Mouse (Mus musculus) midbrain, embryonic 12.5 days (tissue): ENCODE measurements around the gene Eps15l1. TPM values are rescaled to one million over a fixed set of nuclear protein-coding genes. Genes with fewer than 3 reads are reported as not detected.

Source experiments
- ATAC-seq: fragments of 200-750 bp; cut with Nextera tagmentation; 2 replicates; pipeline ENCODE4 v1.8.0; 2017; ENCODE audit warnings: low read depth, moderate TSS enrichment, moderate library complexity; ENCODE audit not compliant: low FRiP score
- H3K27ac ChIP-seq: fragments of 300-500 bp; sonication (generic); replicated peaks from 2 replicates; pipeline ENCODE4 v1.5.1; 2016; ENCODE audit warnings: mild to moderate bottlenecking
- H3K27me3 ChIP-seq: fragments of 300-500 bp; sonication (generic); 2 replicates; pipeline ENCODE4 v1.6.1; 2016; ENCODE audit warnings: mild to moderate bottlenecking
- H3K36me3 ChIP-seq: fragments of 300-500 bp; sonication (generic); 2 replicates; pipeline ENCODE4 v1.6.1; 2016
- H3K4me1 ChIP-seq: fragments of 300-500 bp; sonication (generic); 2 replicates; pipeline ENCODE4 v1.6.1; 2016
- H3K4me2 ChIP-seq: fragments of 300-500 bp; sonication (generic); replicated peaks from 2 replicates; pipeline ENCODE4 v1.6.1; 2016; ENCODE audit warnings: mild to moderate bottlenecking, moderate library complexity
- H3K4me3 ChIP-seq: fragments of 300-500 bp; sonication (generic); 2 replicates; pipeline ENCODE4 v1.5.1; 2016; ENCODE audit warnings: mild to moderate bottlenecking
- H3K9ac ChIP-seq: fragments of 300-500 bp; sonication (generic); replicated peaks from 2 replicates; pipeline ENCODE4 v1.6.1; 2016; ENCODE audit warnings: mild to moderate bottlenecking, moderate library complexity
- H3K9me3 ChIP-seq: fragments of 300-500 bp; sonication (generic); 2 replicates; pipeline ENCODE4 v1.6.1; 2016; ENCODE audit warnings: mild to moderate bottlenecking
- WGBS: fragments of 180-500 bp; shearing (Covaris S2); methylation state at CpG from one replicate; pipeline ENCODE4 v1.1.7; 2016; 5-methylcytosine and 5-hydroxymethylcytosine counted together
- polyA plus RNA-seq: library from polyadenylated mRNA; unstranded; fragments of >200 nt; fragmentation: Nextera tagmentation; extraction: Ambion mirVana; gene quantifications from 2 replicates; pipeline ENCODE4 v1.2.1, GENCODE M21; 2016

Eps15l1 gene
- polyA plus RNA-seq, 1 experiment from 2014 or later, result 73.2 TPM

GRCm38 (mm10) chr8:72443994-72444350, 22.7 kb upstream of the Eps15l1 start:
- Histone ChIP-seq H3K9me3 (no peaks in the 10 kb centered on the region), H3K27ac (no peak overlapping the region), H3K4me1 (peaks cover 8% of the 10 kb centered on the region), H3K27me3 (no peaks in the 10 kb centered on the region), H3K9ac (peak overlapping the region; percentile 63), H3K4me2 (peak overlapping the region; percentile 66), H3K4me3 (peak overlapping the region; percentile 45), H3K36me3 (0 out of 2 replicates have a peak, but pooled peaks cover 11% of the 10 kb centered on the region)
- 41% methylated on average over 6 of the region's 6 CpGs for WGBS
- ATAC-seq, result peak; percentile 68; the same call in 1 of the 2 replicates

- peaks cover 8% of the 10 kb centered on the region for H3K4me1 ChIP-seq
- H3K27me3 ChIP-seq, result no peaks in the 10 kb centered on the region
- H3K9me3 ChIP-seq, result no peaks in the 10 kb centered on the region
- 0 out of 2 replicates have a peak, but pooled peaks cover 11% of the 10 kb centered on the region for H3K36me3 ChIP-seq
- H3K4me2 ChIP-seq, result peak within 1 kb of the TSS; percentile 66
- no peak within 1 kb of the TSS for H3K27ac ChIP-seq
- peak within 1 kb of the TSS; percentile 63 for H3K9ac ChIP-seq
- peak within 1 kb of the TSS; percentile 45 for H3K4me3 ChIP-seq
- ATAC-seq, result peak; percentile 99
- 6% methylated on average over 34 of the region's 34 CpGs for WGBS
Measured at GRCm38 (mm10) chr8:72443338-72443993, 22.2 kb upstream of the Eps15l1 start, which contains the start of the genes Calr3 and 1700030K09Rik. Calr3 (minus strand) TSS chr8:72443870. 1700030K09Rik (plus strand) TSS chr8:72443880.

- no peak overlapping the region for H3K27ac ChIP-seq
- no peaks in the 10 kb centered on the region for H3K9me3 ChIP-seq
- H3K9ac ChIP-seq, result no peak overlapping the region
- peaks cover 4% of the 10 kb centered on the region for H3K4me1 ChIP-seq
- no peaks in the 10 kb centered on the region for H3K27me3 ChIP-seq
- 70% methylated on average over 8 of the region's 8 CpGs for WGBS
- no peak for ATAC-seq
- H3K36me3 ChIP-seq, result no peaks in the 10 kb centered on the region
- H3K4me2 ChIP-seq, result no peak overlapping the region
- no peak overlapping the region for H3K4me3 ChIP-seq
Measured at GRCm38 (mm10) chr8:72438248-72439015, 17.2 kb upstream of the Eps15l1 start.

- Histone ChIP-seq H3K4me2 (no peak overlapping the region), H3K27me3 (no peaks in the 10 kb centered on the region), H3K4me3 (no peak overlapping the region), H3K27ac (no peak overlapping the region), H3K36me3 (no peaks in the 10 kb centered on the region), H3K4me1 (no peaks in the 10 kb centered on the region), H3K9me3 (no peaks in the 10 kb centered on the region), H3K9ac (no peak overlapping the region)
- ATAC-seq, result no peak
- 71% methylated on average over 2 of the region's 2 CpGs for WGBS
Measured at GRCm38 (mm10) chr8:72434952-72435351, 13.7 kb upstream of the Eps15l1 start.

GRCm38 (mm10) chr8:72429676-72430075, 8.4 kb upstream of the Eps15l1 start:
- H3K36me3 ChIP-seq, result no peaks in the 10 kb centered on the region
- H3K9ac ChIP-seq, result no peak overlapping the region
- no peaks in the 10 kb centered on the region for H3K27me3 ChIP-seq
- no peaks in the 10 kb centered on the region for H3K9me3 ChIP-seq
- no peak overlapping the region for H3K4me3 ChIP-seq
- ATAC-seq, result no peak
- 54% methylated on average over 13 of the region's 13 CpGs for WGBS
- H3K4me2 ChIP-seq, result no peak overlapping the region
- no peaks in the 10 kb centered on the region for H3K4me1 ChIP-seq
- H3K27ac ChIP-seq, result no peak overlapping the region

GRCm38 (mm10) chr8:72422926-72423325, 1.7 kb upstream of the Eps15l1 start:
- H3K9me3 ChIP-seq, result no peaks in the 10 kb centered on the region
- no peak overlapping the region for H3K4me2 ChIP-seq
- H3K4me1 ChIP-seq, result peaks cover 27% of the 10 kb centered on the region
- no peaks in the 10 kb centered on the region for H3K36me3 ChIP-seq
- H3K27ac ChIP-seq, result no peak overlapping the region
- no peak for ATAC-seq
- no peak overlapping the region for H3K9ac ChIP-seq
- H3K27me3 ChIP-seq, result no peaks in the 10 kb centered on the region
- H3K4me3 ChIP-seq, result no peak overlapping the region
- WGBS, result 72% methylated on average over 1 of the region's 1 CpGs

- WGBS, result 2% methylated on average over 68 of the region's 73 CpGs
- no peaks in the 10 kb centered on the region for H3K27me3 ChIP-seq
- peaks cover 42% of the 10 kb centered on the region for H3K4me1 ChIP-seq
- peak overlapping the region; percentile 90 for H3K4me3 ChIP-seq
- peak overlapping the region; percentile 71 for H3K4me2 ChIP-seq
- H3K36me3 ChIP-seq, result no peaks in the 10 kb centered on the region
- peak overlapping the region; percentile 84 for H3K27ac ChIP-seq
- no peaks in the 10 kb centered on the region for H3K9me3 ChIP-seq
- ATAC-seq, result peak; percentile 78
- H3K9ac ChIP-seq, result peak overlapping the region; percentile 91
Measured at GRCm38 (mm10) chr8:72420571-72421361, 494 bp downstream of the Eps15l1 start.

GRCm38 (mm10) chr8:72418073-72418472, 3.2 kb downstream of the Eps15l1 start:
- 0 out of 2 replicates have a peak, but pooled peaks cover 6% of the 10 kb centered on the region for H3K36me3 ChIP-seq
- no peaks in the 10 kb centered on the region for H3K27me3 ChIP-seq
- H3K9ac ChIP-seq, result no peak overlapping the region
- ATAC-seq, result no peak
- WGBS, result 98% methylated on average over 4 of the region's 4 CpGs
- H3K9me3 ChIP-seq, result no peaks in the 10 kb centered on the region
- peaks cover 45% of the 10 kb centered on the region for H3K4me1 ChIP-seq
- H3K4me2 ChIP-seq, result no peak overlapping the region
- H3K4me3 ChIP-seq, result no peak overlapping the region
- no peak overlapping the region for H3K27ac ChIP-seq

GRCm38 (mm10) chr8:72415252-72415651, 6.0 kb downstream of the Eps15l1 start:
- Histone ChIP-seq H3K4me3 (no peak overlapping the region), H3K36me3 (0 out of 2 replicates have a peak, but pooled peaks cover 12% of the 10 kb centered on the region), H3K27ac (no peak overlapping the region), H3K4me2 (no peak overlapping the region), H3K27me3 (no peaks in the 10 kb centered on the region), H3K4me1 (peaks cover 38% of the 10 kb centered on the region), H3K9ac (no peak overlapping the region), H3K9me3 (no peaks in the 10 kb centered on the region)
- ATAC-seq, result no peak
- 73% methylated on average over 2 of the region's 2 CpGs for WGBS

- 0 out of 2 replicates have a peak, but pooled peaks cover 12% of the 10 kb centered on the region for H3K36me3 ChIP-seq
- 92% methylated on average over 7 of the region's 7 CpGs for WGBS
- ATAC-seq, result peak; percentile 19; the same call in 1 of the 2 replicates
- no peak overlapping the region for H3K9ac ChIP-seq
- no peaks in the 10 kb centered on the region for H3K27me3 ChIP-seq
- no peak overlapping the region for H3K4me3 ChIP-seq
- H3K9me3 ChIP-seq, result no peaks in the 10 kb centered on the region
- no peak overlapping the region for H3K4me2 ChIP-seq
- peaks cover 24% of the 10 kb centered on the region for H3K4me1 ChIP-seq
- H3K27ac ChIP-seq, result no peak overlapping the region
Measured at GRCm38 (mm10) chr8:72413839-72414238, 7.4 kb downstream of the Eps15l1 start.

GRCm38 (mm10) chr8:72409443-72409842, 11.8 kb downstream of the Eps15l1 start:
- no peaks in the 10 kb centered on the region for H3K27me3 ChIP-seq
- 0 out of 2 replicates have a peak, but pooled peaks cover 6% of the 10 kb centered on the region for H3K36me3 ChIP-seq
- H3K9ac ChIP-seq, result no peak overlapping the region
- H3K4me2 ChIP-seq, result no peak overlapping the region
- H3K4me3 ChIP-seq, result no peak overlapping the region
- WGBS, result 79% methylated on average over 3 of the region's 3 CpGs
- no peak for ATAC-seq
- H3K27ac ChIP-seq, result no peak overlapping the region
- no peaks in the 10 kb centered on the region for H3K9me3 ChIP-seq
- H3K4me1 ChIP-seq, result no peaks in the 10 kb centered on the region; the same call in 1 of the 2 replicates
